Mouse (Mus musculus): ENCODE results near the gene Cd93. TPM values are rescaled to one million over a fixed set of nuclear protein-coding genes. Genes with fewer than 3 reads are reported as not detected.
A peak's percentile ranks its signal among the peaks of the same experiment; 100 is the strongest.

Cd93 gene
- polyA plus RNA-seq, 1 experiment from 2014 or later: 12.1 TPM

DNA sequence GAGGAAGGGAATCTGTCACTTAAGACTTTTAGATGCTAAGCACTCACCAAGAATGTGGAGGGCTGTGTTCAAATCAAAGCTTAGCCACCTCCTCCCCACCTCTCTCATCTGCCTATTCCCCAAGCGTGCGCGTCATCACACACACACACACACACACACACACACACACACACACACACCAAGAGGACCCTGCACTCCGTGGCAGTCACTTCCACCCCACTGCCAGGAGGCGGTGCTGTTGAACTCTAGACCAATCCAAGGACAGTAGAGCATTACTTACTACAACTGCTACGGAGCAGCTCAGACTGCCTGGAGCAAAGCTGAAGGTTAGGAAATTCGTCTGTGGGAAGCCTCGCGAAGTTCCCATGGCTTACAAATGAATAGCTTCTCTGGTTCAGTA, 34.2 kb downstream of the Cd93 start:
- Histone ChIP-seq H3K27me3 (peaks cover 38% of the 10 kb centered on the region), H3K27ac (no peak overlapping the region), H3K4me1 (peaks cover 29% of the 10 kb centered on the region), H3K9ac (no peak overlapping the region), H3K9me3 (no peaks in the 10 kb centered on the region), H3K4me3 (no peak overlapping the region), H3K4me2 (no peak overlapping the region), H3K36me3 (no peaks in the 10 kb centered on the region)
- WGBS: 23% methylated on average over 9 of the region's 9 CpGs
- peak; percentile 45; the same call in 1 of the 2 replicates for ATAC-seq (ENCODE audit: insufficient number of reproducible peaks, low FRiP score, low TSS enrichment, low read depth)

DNA sequence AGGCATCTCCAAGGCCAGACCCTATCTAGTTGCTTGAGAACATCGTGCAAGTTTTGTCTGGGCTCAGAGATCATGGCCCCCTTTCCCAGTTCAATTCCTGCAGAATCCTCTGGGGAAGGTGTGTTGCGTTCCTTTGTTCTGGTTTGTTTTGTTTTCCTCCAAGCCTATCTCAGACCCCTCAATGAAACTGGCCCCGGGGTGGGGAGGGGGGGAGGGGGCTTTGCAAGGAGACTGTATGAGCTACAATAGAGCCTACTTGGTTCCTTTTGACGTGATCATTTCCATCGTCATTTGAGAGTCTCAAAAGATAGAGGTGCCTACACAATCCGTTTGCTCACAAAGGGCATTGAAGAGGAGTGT, 34.6 kb downstream of the Cd93 start:
- Histone ChIP-seq H3K4me2 (peak overlapping the region; percentile 87; the same call in 1 of the 2 replicates), H3K4me3 (no peak overlapping the region), H3K9ac (no peak overlapping the region), H3K36me3 (no peaks in the 10 kb centered on the region), H3K27ac (no peak overlapping the region), H3K27me3 (peaks cover 38% of the 10 kb centered on the region), H3K9me3 (no peaks in the 10 kb centered on the region), H3K4me1 (peaks cover 29% of the 10 kb centered on the region)
- 0 out of 2 replicates have a peak, but pooled peaks have one; percentile 20 for ATAC-seq (ENCODE audit: insufficient number of reproducible peaks, low FRiP score, low TSS enrichment, low read depth)
- WGBS: 26% methylated on average over 6 of the region's 6 CpGs

DNA sequence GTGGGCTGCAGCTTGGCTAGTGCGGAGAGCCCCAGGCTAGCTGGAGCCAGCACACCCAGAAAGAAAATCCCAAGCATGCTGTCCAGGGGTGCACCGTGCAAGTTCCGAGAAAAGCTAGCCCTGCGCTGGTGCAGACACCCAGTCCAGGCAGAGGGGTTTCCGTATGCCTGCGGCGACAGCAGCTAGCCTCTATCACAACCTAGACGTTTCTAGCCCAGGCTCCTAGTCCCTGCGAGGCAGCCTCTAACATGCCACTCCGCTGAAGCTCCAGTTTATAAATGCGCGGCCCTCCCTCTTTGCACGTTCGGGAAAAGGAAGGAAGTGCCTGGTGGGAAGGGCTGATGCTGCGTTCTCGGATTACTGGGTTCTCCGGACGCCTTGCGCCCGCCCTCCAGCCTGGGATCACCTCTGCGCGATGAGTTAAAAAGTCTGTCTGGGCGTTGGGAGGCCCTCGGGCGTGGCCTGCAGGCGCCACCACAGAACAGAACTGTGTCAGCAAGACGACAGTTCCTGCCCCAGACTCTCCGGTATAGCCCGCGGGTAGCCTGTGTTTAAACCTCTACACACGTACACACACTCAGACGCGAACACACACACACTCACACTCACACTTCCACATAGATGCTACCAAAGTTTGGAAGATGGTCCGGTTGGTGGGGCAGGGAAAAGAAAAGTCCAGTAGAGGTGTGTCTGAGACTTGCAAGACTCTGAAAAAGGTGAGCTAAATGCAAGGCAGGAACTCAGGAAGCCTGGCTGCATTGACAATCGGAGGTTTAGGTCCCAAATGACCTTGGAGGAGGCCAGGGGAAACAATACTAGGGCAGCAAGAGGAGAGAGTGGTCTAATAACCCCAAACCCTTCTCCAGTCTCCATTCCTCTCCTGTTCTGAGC, 35.2 kb downstream of the Cd93 start, which contains the start of gene Thbd:
Gene Thbd, minus strand, starts transcription at position 319 of the 891 bp plus-strand sequence.
- ATAC-seq (ENCODE audit: insufficient number of reproducible peaks, low FRiP score, low TSS enrichment, low read depth): peak; percentile 75
- peak within 1 kb of the TSS; percentile 61 for H3K27ac ChIP-seq

GRCm38 (mm10) chr2:148406971-148407869, 36.1 kb downstream of the Cd93 start:
- Histone ChIP-seq H3K4me3 (peak overlapping the region; percentile 46), H3K27ac (peak overlapping the region; percentile 61), H3K27me3 (peaks cover 38% of the 10 kb centered on the region), H3K9me3 (no peaks in the 10 kb centered on the region), H3K9ac (peak overlapping the region; percentile 35), H3K4me2 (peak overlapping the region; percentile 87), H3K4me1 (peaks cover 29% of the 10 kb centered on the region), H3K36me3 (no peaks in the 10 kb centered on the region)
- WGBS: 5% methylated on average over 55 of the region's 55 CpGs
- peak; percentile 22; the same call in 1 of the 2 replicates for ATAC-seq (ENCODE audit: insufficient number of reproducible peaks, low FRiP score, low TSS enrichment, low read depth)

More for the DNA sequence above, 35.2 kb downstream of the Cd93 start, which contains the start of gene Thbd:
- H3K4me3 ChIP-seq: peak within 1 kb of the TSS; percentile 46
- peak within 1 kb of the TSS; percentile 35 for H3K9ac ChIP-seq
- peaks cover 38% of the 10 kb centered on the region for H3K27me3 ChIP-seq
- no peaks in the 10 kb centered on the region for H3K9me3 ChIP-seq
- peak within 1 kb of the TSS; percentile 87 for H3K4me2 ChIP-seq
- H3K4me1 ChIP-seq: peaks cover 29% of the 10 kb centered on the region
- no peaks in the 10 kb centered on the region for H3K36me3 ChIP-seq
- 2% methylated on average over 35 of the region's 35 CpGs for WGBS

DNA sequence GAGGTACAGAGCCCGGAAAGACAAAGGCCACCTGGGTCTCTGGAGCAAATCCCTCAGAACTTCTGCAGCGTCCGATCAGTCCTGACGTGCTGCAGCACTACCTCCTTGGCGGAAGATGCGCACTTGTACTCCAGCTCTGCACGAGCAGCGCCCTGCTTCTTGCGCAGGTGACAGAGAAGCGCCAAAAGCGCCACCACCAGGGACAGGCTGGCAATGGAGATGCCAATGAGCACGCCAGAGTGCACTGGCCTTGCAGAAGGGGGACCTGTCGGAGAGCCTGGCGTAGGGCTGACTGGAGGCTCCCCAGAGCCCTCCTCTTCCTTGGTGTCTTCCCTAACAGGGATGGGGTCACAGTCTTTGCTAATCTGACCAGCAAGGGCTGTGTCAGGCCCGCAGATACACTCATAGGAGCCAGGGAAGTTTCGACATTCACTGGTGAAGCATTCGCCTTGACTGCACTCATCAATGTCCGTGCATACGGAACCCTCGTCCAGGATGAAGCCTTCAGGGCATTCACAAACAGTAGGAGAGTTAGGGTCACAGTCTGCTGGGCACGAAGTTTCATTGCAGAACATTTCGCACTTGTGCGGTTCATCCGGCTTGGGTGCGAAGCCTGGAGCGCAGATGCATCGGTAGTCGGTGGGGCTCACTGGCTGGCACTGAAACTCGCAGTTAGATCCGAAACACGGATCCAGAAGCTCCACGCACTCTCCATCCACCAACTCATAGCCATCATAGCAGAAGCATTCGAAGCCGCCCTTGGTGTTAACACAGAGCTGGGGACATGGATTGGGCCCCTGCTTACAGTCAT, 37.0 kb downstream of the Cd93 start:
- Histone ChIP-seq H3K27me3 (peaks cover 38% of the 10 kb centered on the region), H3K27ac (peak overlapping the region; percentile 61; the same call in 1 of the 2 replicates), H3K4me2 (peak overlapping the region; percentile 87), H3K9me3 (no peaks in the 10 kb centered on the region), H3K36me3 (no peaks in the 10 kb centered on the region), H3K4me3 (peak overlapping the region; percentile 46), H3K4me1 (peaks cover 29% of the 10 kb centered on the region), H3K9ac (peak overlapping the region; percentile 35; the same call in 1 of the 2 replicates)
- 16% methylated on average over 34 of the region's 34 CpGs for WGBS
- no peak; the same call in 1 of the 2 replicates for ATAC-seq (ENCODE audit: insufficient number of reproducible peaks, low FRiP score, low TSS enrichment, low read depth)

DNA sequence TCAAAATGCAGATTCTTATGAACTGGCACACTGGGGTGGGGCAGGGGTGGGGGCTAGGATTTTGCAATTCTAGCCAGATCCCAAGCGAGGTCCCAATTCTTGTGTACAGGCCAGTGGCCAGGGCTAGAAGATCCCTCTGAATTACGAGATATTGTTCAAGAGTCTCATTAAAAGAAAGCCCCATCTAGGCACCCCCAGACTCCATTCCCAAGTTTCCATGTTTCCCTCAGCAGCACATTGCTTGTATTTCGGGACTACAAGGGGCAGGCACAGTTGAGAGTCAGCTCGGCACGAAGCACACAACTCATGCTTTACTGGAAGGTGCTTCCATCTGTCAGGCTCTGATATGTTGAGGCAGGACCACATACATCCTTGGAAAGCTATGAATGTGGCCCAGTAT, 38.5 kb downstream of the Cd93 start:
- no peak for ATAC-seq (ENCODE audit: insufficient number of reproducible peaks, low FRiP score, low TSS enrichment, low read depth)
- Histone ChIP-seq H3K27ac (no peak overlapping the region), H3K27me3 (peaks cover 38% of the 10 kb centered on the region), H3K4me3 (peak overlapping the region; percentile 11), H3K9ac (no peak overlapping the region), H3K4me2 (peak overlapping the region; percentile 25), H3K4me1 (peaks cover 29% of the 10 kb centered on the region), H3K9me3 (no peaks in the 10 kb centered on the region), H3K36me3 (no peaks in the 10 kb centered on the region)
- WGBS: 69% methylated on average over 5 of the region's 5 CpGs

DNA sequence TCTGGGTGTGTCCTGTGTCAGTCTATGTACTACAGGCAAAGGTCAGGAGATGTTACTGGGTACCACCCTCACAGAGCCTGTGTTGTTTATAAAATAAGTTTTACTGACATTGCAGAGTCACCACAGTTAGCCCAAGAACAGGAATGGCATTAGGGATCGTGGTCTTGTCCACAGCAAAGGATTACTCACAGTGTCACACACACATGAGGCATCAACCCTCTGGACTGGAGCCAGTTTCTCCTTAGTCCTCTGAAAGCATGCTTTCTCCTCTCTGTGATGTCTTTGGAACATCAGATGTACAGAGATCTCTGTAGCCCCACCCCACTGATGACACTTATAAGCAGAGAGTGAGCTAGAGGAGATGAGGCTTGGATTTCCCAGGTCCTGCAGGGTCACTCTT, 41.1 kb downstream of the Cd93 start:
- H3K27me3 ChIP-seq: peaks cover 20% of the 10 kb centered on the region
- no peaks in the 10 kb centered on the region for H3K9me3 ChIP-seq
- 68% methylated on average over 1 of the region's 1 CpGs for WGBS
- H3K27ac ChIP-seq: no peak overlapping the region
- H3K4me2 ChIP-seq: no peak overlapping the region
- no peak overlapping the region for H3K9ac ChIP-seq
- H3K4me3 ChIP-seq: no peak overlapping the region
- peaks cover 24% of the 10 kb centered on the region for H3K4me1 ChIP-seq
- no peak for ATAC-seq (ENCODE audit: insufficient number of reproducible peaks, low FRiP score, low TSS enrichment, low read depth)
- no peaks in the 10 kb centered on the region for H3K36me3 ChIP-seq

DNA sequence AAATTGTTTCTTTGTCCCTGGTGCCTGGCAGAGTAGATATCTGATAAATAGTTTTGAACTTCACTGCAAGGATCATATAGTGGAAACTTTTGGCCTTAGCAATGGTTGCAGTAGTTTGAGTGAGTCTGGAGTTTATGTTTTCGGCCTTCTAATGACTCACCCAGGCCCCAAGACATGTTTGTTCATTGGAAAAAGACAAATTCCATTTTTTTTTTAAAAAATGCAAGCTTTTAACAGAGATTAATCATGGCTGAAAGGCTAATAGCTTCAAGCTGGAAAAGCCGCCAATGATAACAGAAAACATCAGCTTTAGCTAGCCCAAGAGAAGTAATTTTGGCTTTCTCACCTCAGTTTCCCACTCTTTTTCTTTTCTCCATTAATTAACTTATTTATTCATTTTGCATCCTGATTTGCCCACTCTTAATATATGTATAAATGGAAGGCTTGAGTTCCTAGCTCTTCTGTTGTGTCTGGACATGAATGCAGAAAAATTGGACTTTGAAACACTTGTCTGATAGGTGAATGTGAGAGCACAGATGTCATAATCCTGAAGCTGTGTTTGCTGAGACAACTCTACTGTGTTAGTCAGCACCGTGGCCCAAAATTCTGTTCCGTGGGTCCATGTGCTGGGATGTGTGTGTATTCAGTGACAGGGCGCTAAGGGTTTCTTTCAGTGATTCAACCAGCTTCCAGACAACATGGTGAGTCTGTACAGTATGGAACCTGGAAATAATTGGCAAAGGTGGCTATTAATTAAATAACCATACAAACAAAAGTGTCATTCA, 44.3 kb downstream of the Cd93 start:
- Histone ChIP-seq H3K4me1 (peaks cover 37% of the 10 kb centered on the region), H3K27me3 (peaks cover 25% of the 10 kb centered on the region), H3K9me3 (no peaks in the 10 kb centered on the region), H3K9ac (no peak overlapping the region), H3K4me3 (no peak overlapping the region), H3K4me2 (no peak overlapping the region), H3K36me3 (no peaks in the 10 kb centered on the region), H3K27ac (no peak overlapping the region)
- ATAC-seq (ENCODE audit: insufficient number of reproducible peaks, low FRiP score, low TSS enrichment, low read depth): no peak
- 89% methylated on average over 5 of the region's 5 CpGs for WGBS

DNA sequence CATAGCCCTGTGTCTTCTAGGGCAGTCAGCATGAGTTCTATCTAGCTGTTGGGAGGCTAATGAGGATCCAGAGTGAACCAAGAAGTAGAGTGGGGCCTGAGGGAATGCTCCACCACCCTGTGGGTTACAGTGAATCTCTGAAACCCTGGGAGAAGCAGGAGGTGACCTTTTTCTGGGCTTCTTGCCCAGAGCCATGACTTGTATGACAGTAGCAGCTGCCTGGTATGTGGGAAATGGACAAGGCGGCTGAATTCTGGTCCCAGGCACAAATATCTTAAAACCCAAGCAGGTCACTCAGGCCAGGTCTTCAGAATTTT, 45.6 kb downstream of the Cd93 start:
- H3K9me3 ChIP-seq: no peaks in the 10 kb centered on the region
- H3K4me2 ChIP-seq: 0 out of 2 replicates have a peak overlapping the region, but pooled peaks have one; percentile 96
- no peak overlapping the region for H3K27ac ChIP-seq
- ATAC-seq (ENCODE audit: insufficient number of reproducible peaks, low FRiP score, low TSS enrichment, low read depth): no peak
- H3K4me3 ChIP-seq: no peak overlapping the region
- H3K36me3 ChIP-seq: no peaks in the 10 kb centered on the region
- H3K27me3 ChIP-seq: peaks cover 32% of the 10 kb centered on the region
- peaks cover 37% of the 10 kb centered on the region for H3K4me1 ChIP-seq
- 61% methylated on average over 1 of the region's 1 CpGs for WGBS
- H3K9ac ChIP-seq: no peak overlapping the region

DNA sequence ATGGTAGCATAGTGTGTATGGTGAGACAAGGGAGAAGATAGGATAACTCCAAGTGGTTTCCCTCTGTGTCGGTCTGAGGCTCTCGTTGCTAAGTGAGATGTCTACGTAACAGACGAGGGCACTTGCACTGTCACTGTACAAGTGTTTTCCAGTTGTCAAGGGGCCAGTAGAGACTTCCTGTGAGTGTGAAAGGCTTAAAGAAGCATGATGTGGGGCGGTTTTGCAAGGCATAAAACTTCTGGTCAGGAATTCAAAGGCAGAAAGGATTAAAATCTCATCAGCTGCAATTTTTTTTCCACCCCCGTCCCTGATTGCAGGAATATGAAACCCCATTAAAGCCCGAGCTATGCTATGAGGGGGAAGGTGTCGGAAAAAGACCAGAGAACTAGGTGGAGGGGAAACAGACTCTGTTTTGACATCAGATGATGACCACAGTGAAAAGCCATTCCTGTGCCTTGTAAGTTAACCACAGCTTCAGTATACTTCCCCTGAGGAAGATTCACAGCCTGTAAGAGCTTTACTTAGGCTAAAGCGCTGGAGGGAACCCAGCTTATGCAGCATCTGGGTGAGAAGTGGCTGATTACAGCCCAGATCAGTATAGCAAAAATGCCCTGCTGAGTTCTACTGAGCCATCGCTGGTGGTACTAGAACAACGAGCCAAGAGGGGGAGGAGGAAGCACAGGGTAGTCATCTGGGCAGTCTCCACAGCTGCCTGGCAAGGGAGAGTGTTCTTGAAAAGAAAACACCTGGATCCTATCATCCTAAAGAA, 46.2 kb downstream of the Cd93 start:
- Histone ChIP-seq H3K4me1 (peaks cover 37% of the 10 kb centered on the region), H3K36me3 (no peaks in the 10 kb centered on the region), H3K27ac (0 out of 2 replicates have a peak overlapping the region, but pooled peaks have one; percentile 2), H3K4me3 (no peak overlapping the region), H3K9ac (no peak overlapping the region), H3K9me3 (no peaks in the 10 kb centered on the region), H3K27me3 (peaks cover 32% of the 10 kb centered on the region), H3K4me2 (peak overlapping the region; percentile 96)
- WGBS: 27% methylated on average over 11 of the region's 11 CpGs
- ATAC-seq (ENCODE audit: insufficient number of reproducible peaks, low FRiP score, low TSS enrichment, low read depth): peak; percentile 23; the same call in 1 of the 2 replicates
